Mouse (Mus musculus) cerebellum, postnatal 36 days (tissue): Measurements from ENCODE around the gene Cebpg.

Experiments
- DNase-seq, 2 experiments: peaks; one replicate each; pipeline ENCODE4 v3.0.0; 2021 to 2022; ENCODE audit warnings: mixed read lengths in 2 of 2

Cebpg gene

DNA sequence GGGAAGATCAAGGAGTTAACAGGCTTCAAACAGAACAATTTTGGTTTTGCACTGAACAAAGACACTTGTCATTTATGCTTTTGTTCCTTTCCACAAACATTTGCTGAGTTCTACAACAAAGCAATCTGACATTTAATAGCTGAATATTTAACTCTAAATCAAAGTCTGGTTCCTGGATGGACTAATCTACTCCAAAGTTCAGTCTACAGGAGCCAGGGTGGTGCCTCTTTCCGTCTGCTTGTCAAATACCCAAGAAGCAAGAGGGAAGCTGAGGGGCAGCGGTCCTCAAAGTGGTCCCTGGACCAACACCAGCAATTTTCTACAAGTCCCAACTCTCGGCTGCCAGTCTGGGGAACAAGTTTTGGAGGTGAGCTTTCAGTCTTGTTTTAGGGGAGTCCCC, 3.2 kb downstream of the Cebpg start:
- no peak for DNase-seq

- no peak for DNase-seq
Observed at GRCm38 (mm10) chr7:35050540-35050939, 5.8 kb downstream of the Cebpg start.

- no peak for DNase-seq
Observed at GRCm38 (mm10) chr7:35046091-35046490, 10.3 kb downstream of the Cebpg start.

- no peak for DNase-seq
Observed at GRCm38 (mm10) chr7:35044719-35045118, 11.7 kb downstream of the Cebpg start.

- DNase-seq = no peak
Observed at GRCm38 (mm10) chr7:35043266-35043817, 13.0 kb downstream of the Cebpg start.

- peak in 1 of 2 experiments; percentile 29 for DNase-seq
Observed at GRCm38 (mm10) chr7:35042759-35043217, 13.6 kb downstream of the Cebpg start.

GRCm38 (mm10) chr7:35042209-35042554, 14.2 kb downstream of the Cebpg start:
- DNase-seq = no peak

GRCm38 (mm10) chr7:35041286-35042208, 14.8 kb downstream of the Cebpg start:
- DNase-seq = no peak

DNA sequence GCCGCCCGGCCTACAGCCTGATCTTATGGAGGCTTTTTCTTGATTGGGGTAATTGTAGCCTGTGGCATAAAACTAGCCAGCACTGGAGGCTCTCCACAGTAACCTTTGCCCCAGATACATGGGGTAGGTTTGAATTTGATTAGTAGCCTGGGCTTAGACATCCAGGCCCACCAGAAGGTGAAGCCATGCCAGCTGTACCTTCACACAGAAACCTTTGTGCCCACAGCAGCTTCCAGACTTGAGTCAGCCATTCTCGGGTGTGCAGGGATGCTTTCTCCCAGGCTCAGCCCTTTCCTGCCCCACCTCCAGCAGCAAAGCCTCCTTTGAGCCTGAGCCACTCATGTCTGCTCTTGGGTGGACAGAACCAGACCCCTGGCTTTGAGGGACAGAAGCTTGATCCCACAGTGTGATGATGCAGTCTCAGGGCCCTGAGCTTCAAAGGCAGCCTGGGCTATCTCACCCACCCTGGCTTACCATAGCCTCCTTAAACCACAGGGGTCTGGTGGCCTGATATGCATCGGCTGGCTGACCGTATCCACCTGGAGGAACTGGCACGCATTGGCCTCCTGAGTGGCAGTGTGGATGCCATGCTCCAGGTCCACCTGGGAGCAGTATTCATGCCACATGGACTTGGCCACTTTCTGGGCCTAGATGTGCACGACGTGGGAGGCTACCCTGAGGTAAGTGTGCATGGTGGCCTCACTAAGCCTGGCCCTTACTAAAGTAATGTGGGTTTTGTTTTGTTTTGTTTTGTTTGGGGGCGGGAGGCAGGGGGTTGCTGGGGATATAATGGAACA, 16.0 kb downstream of the Cebpg start:
- no peak for DNase-seq

DNA sequence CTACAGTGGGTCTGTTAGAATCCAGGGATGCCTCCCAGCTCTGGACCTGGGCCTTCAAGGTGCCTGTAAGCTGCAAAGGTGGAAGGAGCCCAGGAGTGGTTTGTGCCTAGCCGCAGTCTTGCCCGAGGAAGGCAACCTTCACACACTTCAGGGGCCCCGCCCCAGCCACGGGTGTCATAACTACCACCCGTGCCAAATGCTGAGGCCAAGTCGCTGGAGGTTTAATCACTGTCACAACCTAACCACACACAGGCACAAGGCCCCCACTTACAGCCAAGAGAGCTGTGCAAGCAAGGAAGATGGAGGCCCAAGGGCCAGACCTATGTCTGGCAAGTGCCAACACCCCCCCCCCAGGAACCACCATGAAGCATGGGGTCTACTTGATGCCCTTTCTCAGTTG, 19.0 kb downstream of the Cebpg start:
- DNase-seq = no peak

DNA sequence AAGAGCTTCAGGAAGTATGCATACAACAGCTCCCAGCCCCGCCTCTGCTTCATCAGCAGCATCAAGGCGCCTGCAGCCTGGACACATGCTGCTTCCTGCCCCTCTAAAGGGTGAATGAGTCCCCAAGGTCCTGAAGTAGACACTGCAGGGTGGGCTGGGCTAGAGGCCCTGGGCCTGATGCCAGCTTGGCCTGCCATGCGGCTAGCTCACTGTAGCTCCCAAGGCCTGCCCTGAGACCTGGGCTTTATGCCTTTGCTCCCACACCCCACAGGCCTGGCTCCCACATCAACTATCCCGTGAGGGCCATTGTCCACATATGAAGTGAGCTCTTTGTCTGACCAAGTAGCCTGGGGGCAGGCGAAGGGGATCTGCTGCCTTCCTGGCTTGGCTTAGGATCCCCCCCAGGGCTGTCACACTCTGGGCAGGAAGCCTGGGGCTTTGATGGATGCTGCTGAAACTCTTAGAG, 20.1 kb downstream of the Cebpg start:
- DNase-seq = peak in 1 of 2 experiments; percentile 24

GRCm38 (mm10) chr7:35035565-35035964, 20.8 kb downstream of the Cebpg start:
- DNase-seq = no peak

DNA sequence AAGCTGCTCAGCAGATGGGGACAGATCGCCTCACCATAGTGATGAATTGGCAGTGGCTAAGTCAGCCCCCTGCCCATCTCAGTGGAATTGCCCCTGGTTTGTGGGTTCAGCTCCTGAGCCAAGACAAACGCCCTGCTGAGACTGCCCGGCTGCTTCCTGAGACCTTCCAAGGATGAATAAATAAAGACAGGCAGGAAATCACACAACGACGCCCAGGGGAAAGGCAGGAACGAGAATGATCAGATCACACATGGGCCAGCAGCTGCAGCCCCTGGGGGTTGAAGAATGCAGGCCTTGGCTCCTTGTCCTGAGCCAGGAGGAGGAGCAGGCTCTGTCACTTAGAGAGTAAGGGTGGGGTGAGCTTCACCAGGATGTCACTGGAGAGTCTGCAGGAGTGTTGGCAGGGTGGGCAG, 21.2 kb downstream of the Cebpg start:
- no peak for DNase-seq

GRCm38 (mm10) chr7:35030567-35030966, 25.8 kb downstream of the Cebpg start:
- no peak for DNase-seq

GRCm38 (mm10) chr7:35029648-35030047, 26.7 kb downstream of the Cebpg start:
- DNase-seq = no peak

DNA sequence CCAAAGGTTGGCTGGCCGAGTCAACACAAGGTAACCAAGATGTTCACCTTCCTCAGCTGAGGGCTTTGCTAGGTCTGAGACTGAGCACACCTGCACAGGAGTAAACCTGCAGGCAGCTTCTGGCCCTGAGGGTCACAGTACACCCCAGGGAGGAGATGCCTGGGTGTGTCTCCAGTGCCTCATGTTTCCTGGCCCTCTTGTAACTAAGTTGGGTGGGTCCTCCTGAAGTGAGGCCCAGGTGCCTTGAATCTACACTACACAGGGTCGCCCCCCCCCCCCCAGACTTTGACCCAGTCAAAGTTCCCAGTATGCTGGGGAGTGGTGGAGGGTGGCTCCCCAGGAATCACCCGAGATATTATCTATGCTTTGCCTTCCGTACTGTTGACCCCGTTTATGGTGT, 27.1 kb downstream of the Cebpg start:
- DNase-seq = no peak

DNA sequence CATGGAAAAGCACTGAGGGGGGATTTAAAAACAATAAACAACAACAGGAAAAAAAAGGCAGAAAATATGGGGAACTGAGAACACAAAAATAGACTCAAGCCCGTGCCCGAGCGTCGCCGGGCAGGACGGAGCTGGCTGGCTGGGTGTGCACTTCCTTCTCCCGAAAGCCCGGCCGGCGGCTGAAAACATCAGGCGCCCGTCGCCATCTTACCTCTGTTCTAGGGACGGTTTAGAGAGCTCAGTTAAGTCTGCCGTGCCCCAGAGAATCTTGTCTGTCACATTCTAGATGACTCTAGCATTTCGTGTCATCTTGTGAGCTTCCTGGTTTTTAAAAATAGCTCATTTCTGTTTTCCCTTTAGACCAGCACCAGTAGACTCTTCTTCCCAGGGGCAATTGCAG, 27.8 kb downstream of the Cebpg start:
- no peak for DNase-seq

- DNase-seq = no peak
Observed at GRCm38 (mm10) chr7:35027801-35028420, 28.5 kb downstream of the Cebpg start.

DNA sequence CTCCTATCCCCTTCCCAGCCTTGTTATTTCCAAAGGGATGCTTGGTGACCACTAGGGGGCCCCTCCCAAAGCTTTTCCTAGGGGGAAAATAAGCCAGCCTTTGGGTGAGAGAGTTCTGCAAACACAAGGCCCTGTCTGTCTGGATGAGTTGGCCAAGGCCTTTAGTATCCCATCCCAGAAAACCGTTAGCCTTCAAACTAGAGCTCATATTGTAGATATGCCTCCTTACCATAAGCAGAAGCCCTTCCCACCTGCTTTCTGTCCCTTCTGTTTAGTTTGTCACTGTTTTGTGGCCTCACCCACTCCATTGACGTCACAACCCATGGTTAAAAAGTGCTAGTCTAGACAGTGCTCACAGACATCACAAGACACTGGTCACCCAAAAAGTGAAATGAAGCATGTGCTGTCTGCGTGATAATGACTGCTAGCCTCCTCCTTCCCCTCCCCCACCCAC, 29.5 kb downstream of the Cebpg start:
- DNase-seq = peak in 1 of 2 experiments; percentile 37

- no peak for DNase-seq
Observed at GRCm38 (mm10) chr7:35026276-35026630, 30.1 kb downstream of the Cebpg start.

DNA sequence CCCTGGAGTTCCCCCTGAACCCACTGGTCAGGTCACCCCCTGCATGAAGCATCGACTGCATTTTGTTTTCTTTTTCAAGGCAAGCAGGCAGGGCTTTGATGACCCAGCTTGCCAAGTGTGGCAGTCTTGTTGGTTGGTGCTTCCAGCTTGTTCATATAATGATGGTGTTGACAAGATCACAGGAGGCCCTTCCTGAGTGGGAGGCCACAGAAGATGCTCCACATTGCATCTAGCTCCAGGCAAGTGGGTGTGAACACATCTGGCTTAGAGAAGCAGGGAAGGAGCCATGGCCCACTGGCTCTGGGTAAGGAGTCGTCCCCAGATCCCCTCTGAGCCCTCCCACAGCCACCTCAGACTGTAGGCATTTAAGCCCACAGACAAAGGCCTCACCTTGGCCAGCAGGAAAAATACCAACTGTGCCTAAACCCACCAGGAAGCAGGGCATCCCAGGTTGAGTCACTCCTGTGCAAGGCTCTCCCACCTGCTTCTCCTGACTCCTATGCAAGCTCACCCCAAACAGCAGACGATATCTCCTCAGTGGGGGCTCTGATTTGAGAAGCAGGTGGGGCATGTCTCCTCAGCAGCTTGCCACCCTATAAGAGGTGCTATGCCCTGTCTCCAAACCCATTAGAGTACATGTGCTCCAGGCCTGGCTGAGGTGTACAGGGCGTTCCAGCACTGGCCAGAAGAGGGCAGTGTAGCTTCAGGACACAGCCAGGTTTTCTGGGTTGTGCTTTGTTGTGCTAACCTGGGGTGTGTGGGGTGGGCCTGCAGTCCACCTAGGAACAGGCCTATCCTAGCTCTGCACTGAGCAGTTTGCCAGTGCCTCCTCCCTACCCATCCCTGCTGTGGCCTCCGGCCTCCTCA, 30.7 kb downstream of the Cebpg start:
- peak; percentile 82 to 87 for DNase-seq

- DNase-seq = no peak
Observed at GRCm38 (mm10) chr7:35024426-35024825, 31.9 kb downstream of the Cebpg start.
